Mouse (Mus musculus): ENCODE data around the gene Mrpl54.

GRCm38 (mm10) chr10:81298369-81299100 is 31.8 kb upstream of the Mrpl54 start:
- TF ChIP-seq CTCF (IDR thresholded peaks at IDR 0.05; ENCODE audit: borderline replicate concordance, insufficient read depth, low read depth, low read length) (no peak), POLR2A (IDR thresholded peaks at IDR 0.05; ENCODE audit: borderline replicate concordance, insufficient read depth, low read length) (no peak)
